In the genomic region with DNA sequence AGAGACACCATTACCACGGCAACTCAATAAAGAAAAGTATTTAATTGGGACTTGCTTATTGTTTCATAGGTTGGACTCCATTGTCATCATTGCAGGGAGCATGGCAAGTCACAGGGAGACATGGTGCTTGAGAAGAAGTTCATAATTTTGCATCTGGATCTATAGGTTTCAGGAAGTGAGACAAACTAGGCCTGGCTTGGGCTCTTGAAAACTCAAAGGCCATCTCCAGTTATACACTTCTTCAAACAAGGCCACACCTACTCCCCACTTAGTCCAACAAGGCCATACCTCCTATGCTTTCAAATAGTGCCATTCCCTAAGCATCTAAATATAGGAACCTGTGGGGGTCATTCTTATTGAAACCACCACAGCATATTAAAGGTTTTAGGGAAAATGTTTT, we compare ENCODE assay signal across 35 mouse cellular contexts.
"Had no signal": no experiment of that assay in that cellular context is flagged by ENCODE, and none has a peak within 500 bp of the region (broad histone marks: within the 10 kb centered on the region; RNA-seq: fewer than 3 reads in every experiment).

No protein-coding gene starts in this region.

- H3K4me2 ChIP-seq: heart, embryonic 11.5 days; heart, embryonic 12.5 days; heart, embryonic 13.5 days; heart, embryonic 15.5 days; hindbrain, embryonic 12.5 days; hindbrain, embryonic 13.5 days; hindbrain, embryonic 14.5 days; hindbrain, embryonic 15.5 days; intestine, embryonic 15.5 days; kidney, embryonic 15.5 days had no signal

- H3K27ac ChIP-seq: heart, embryonic 10.5 days; heart, embryonic 13.5 days; heart, embryonic 15.5 days; hindbrain, embryonic 10.5 days; hindbrain, embryonic 12.5 days; hindbrain, embryonic 13.5 days; hindbrain, embryonic 14.5 days; hindbrain, embryonic 15.5 days; hindbrain, postnatal 0 days; intestine, embryonic 15.5 days; kidney, embryonic 15.5 days; kidney, postnatal 0 days; layer of hippocampus, adult 2 months; left cerebral cortex, adult 2 months had no signal

- H3K9ac ChIP-seq: heart, embryonic 12.5 days; heart, embryonic 13.5 days; heart, embryonic 15.5 days; hindbrain, embryonic 12.5 days; hindbrain, embryonic 13.5 days; hindbrain, embryonic 14.5 days; hindbrain, embryonic 15.5 days; intestine, embryonic 15.5 days; kidney, embryonic 15.5 days had no signal

- H3K36me3 ChIP-seq: heart, embryonic 10.5 days; heart, embryonic 12.5 days; heart, embryonic 13.5 days; heart, embryonic 15.5 days; hindbrain, embryonic 10.5 days; hindbrain, embryonic 12.5 days; hindbrain, embryonic 13.5 days; hindbrain, embryonic 15.5 days; intestine, embryonic 15.5 days; kidney, embryonic 15.5 days had no signal

- H3K9me3 ChIP-seq: heart, embryonic 10.5 days; heart, embryonic 12.5 days; heart, embryonic 13.5 days; heart, embryonic 15.5 days; hindbrain, embryonic 10.5 days; hindbrain, embryonic 12.5 days; hindbrain, embryonic 13.5 days; hindbrain, embryonic 15.5 days; intestine, embryonic 15.5 days; kidney, embryonic 15.5 days had no signal

- H3K4me1 ChIP-seq: heart, embryonic 10.5 days; heart, embryonic 12.5 days; heart, embryonic 13.5 days; heart, embryonic 15.5 days; hindbrain, embryonic 12.5 days; hindbrain, embryonic 13.5 days; hindbrain, embryonic 15.5 days; intestine, embryonic 15.5 days; kidney, embryonic 15.5 days had no signal

- H3K4me3 ChIP-seq: heart, embryonic 10.5 days; heart, embryonic 12.5 days; heart, embryonic 13.5 days; heart, embryonic 15.5 days; hindbrain, embryonic 10.5 days; hindbrain, embryonic 12.5 days; hindbrain, embryonic 13.5 days; hindbrain, embryonic 15.5 days; intestine, embryonic 15.5 days; kidney, embryonic 15.5 days; layer of hippocampus, adult 2 months; left cerebral cortex, adult 2 months had no signal

- ATAC-seq: hindbrain, embryonic 16.5 days; hindbrain, postnatal 0 days; inflammation-experienced regulatory T-cells, adult 6 months; intestine, embryonic 15.5 days; intestine, embryonic 16.5 days had no signal

- H3K27me3 ChIP-seq: heart, embryonic 12.5 days; intestine, embryonic 15.5 days had no signal

- DNase-seq: heart, postnatal 10 days; heart, postnatal 14 days; heart, postnatal 36 days; heart, postnatal 4 days; kidney, adult 11 months; kidney, adult 18-20 months; kidney, adult 2 months; kidney, adult 8-10 months; kidney, adult 9 months; kidney, postnatal 10 days; kidney, postnatal 14 days; kidney, postnatal 25 days; kidney, postnatal 36 days; kidney, postnatal 4 days; layer of hippocampus, adult 9-11 months; layer of hippocampus, postnatal 36 days had no signal
